ENCODE assay signal across 8 mouse cellular contexts in the genomic region with DNA sequence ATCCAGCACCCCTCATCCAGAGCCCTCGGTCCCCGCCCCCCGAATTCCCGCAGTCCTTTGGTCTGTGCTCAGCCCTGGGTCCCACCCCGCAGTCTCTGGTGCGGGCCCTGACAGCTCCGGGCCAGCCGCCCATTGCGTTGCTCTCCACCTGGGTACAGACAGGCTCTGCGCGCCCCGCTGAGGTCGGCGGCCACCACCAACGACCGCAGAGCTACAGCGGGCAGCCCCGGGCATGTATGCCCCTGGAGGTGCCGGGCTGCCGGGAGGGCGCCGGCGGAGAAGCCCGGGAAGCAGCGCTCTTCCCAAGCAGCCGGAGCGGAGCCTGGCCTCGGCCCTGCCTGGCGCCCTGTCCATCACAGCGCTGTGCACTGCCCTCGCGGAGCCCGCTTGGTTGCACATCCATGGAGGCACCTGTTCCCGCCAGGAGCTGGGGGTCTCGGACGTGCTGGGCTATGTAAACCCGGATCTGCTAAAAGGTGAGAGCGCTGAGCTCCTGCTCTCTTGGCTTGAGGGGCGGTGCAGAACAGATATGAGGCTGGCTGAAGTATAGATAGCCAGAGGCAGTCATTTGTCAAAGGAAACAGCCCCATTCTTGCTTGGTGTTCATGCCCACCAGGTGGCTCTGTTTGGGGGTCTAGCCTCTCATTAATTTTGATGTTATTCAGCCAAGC. TPM values are rescaled to one million over a fixed set of nuclear protein-coding genes. Genes with fewer than 3 reads are reported as not detected.
DNase-seq lines count a peak whose midpoint lies in the region; ATAC-seq and TF ChIP-seq lines count a peak whose summit lies in the region.

No protein-coding gene starts in this region.

- peak overlapping the region; percentile 62 for H3K4me3 ChIP-seq in forebrain, embryonic 16.5 days (replicated peaks; ENCODE audit: low read length)
- peak overlapping the region; percentile 90 for H3K4me3 ChIP-seq in hindbrain, embryonic 14.5 days (replicated peaks; ENCODE audit: low read length)
- peak overlapping the region; percentile 89 for H3K4me3 ChIP-seq in left cerebral cortex, adult 2 months

- H3K4me1 ChIP-seq in forebrain, embryonic 16.5 days (replicated peaks; ENCODE audit: control insufficient read depth, insufficient read depth, low read length), result peaks cover 31% of the 10 kb centered on the region
- H3K4me1 ChIP-seq in hindbrain, embryonic 14.5 days (replicated peaks; ENCODE audit: control insufficient read depth, insufficient read depth, low read length), result peaks cover 15% of the 10 kb centered on the region

- H3K36me3 ChIP-seq in forebrain, embryonic 16.5 days (ENCODE audit: control insufficient read depth, insufficient read depth), result peaks cover 6% of the 10 kb centered on the region
- peaks cover 35% of the 10 kb centered on the region for H3K36me3 ChIP-seq in hindbrain, embryonic 14.5 days (replicated peaks; ENCODE audit: control insufficient read depth, insufficient read depth)

- TF ChIP-seq CTCF in left cerebral cortex, adult 2 months (IDR thresholded peaks at IDR 0.05), result peak; percentile 20

- ATAC-seq in forebrain, embryonic 16.5 days, result peak; percentile 53
- peak; percentile 53 for ATAC-seq in hindbrain, embryonic 14.5 days (ENCODE audit: low FRiP score)
- ATAC-seq in megakaryocyte, adult 5-6 weeks (ENCODE audit: poor library complexity, severe bottlenecking), result peak; percentile 8

- WGBS in forebrain, embryonic 16.5 days, result under 1% methylated on average over 39 of the region's 39 CpGs
- under 1% methylated on average over 39 of the region's 39 CpGs for WGBS in hindbrain, embryonic 14.5 days

- H3K27me3 ChIP-seq in forebrain, embryonic 16.5 days (replicated peaks; ENCODE audit: control insufficient read depth, insufficient read depth, low read length), result no peaks in the 10 kb centered on the region
- H3K27me3 ChIP-seq in hindbrain, embryonic 14.5 days (ENCODE audit: control insufficient read depth, insufficient read depth, low read length), result no peaks in the 10 kb centered on the region

- H3K4me2 ChIP-seq in forebrain, embryonic 16.5 days (ENCODE audit: low read length), result peak overlapping the region; percentile 95
- peak overlapping the region; percentile 84 for H3K4me2 ChIP-seq in hindbrain, embryonic 14.5 days (replicated peaks)

- H3K27ac ChIP-seq in forebrain, embryonic 16.5 days (ENCODE audit: low read length), result peak overlapping the region; percentile 73
- H3K27ac ChIP-seq in hindbrain, embryonic 14.5 days, result peak overlapping the region; percentile 84
- H3K27ac ChIP-seq in left cerebral cortex, adult 2 months, result peak overlapping the region; percentile 94

- intact Hi-C loops in left cerebral cortex, adult 2 months (cut with DNase I), result loop anchor here (5.0 to 10.0 kb wide), 2 partner anchors 94 to 314 kb away; partner anchors contain the start of gene Sppl2a

- peak; percentile 37 for DNase-seq in MEL-GATA-1-ER (ENCODE audit: extremely low read depth, low read depth)
- DNase-seq in cerebellum, adult 11-12 months, result peak; percentile 75
- peak; percentile 32 for DNase-seq in hindbrain, embryonic 14.5 days (ENCODE audit: low spot score)
- DNase-seq in left cerebral cortex, adult 2 months (ENCODE audit: extremely low spot score in 1 of 2, low spot score in 2 of 2), result peak; percentile 40 to 52
- peak; percentile 23 to 42 for DNase-seq in right cerebral cortex, adult 2 months (ENCODE audit: low spot score in 2 of 2)
- peak; percentile 18 for DNase-seq in urinary bladder, postnatal 10 days (ENCODE audit: low spot score)

- H3K9ac ChIP-seq in forebrain, embryonic 16.5 days (replicated peaks; ENCODE audit: low read depth, low read length), result peak overlapping the region; percentile 95
- H3K9ac ChIP-seq in hindbrain, embryonic 14.5 days, result peak overlapping the region; percentile 88

- no peaks in the 10 kb centered on the region for H3K9me3 ChIP-seq in forebrain, embryonic 16.5 days (ENCODE audit: control insufficient read depth, low read length)
- H3K9me3 ChIP-seq in hindbrain, embryonic 14.5 days (ENCODE audit: control insufficient read depth, low read length), result no peaks in the 10 kb centered on the region

RNA-seq across cellular contexts. Expression of gene Tmem127, which starts 0.8 kb away (rescaled TPM):
- polyA plus RNA-seq in forebrain, embryonic 16.5 days (2015; fragmentation: Nextera tagmentation; extraction: Ambion mirVana), result 49.0 and 50.1 TPM in 2 replicates
- 43.0 and 47.3 TPM in 2 replicates for polyA plus RNA-seq in hindbrain, embryonic 14.5 days (2014; fragmentation: Nextera tagmentation; extraction: Ambion mirVana)
- total RNA-seq in left cerebral cortex, adult 2 months (2021), result 10 to 100 TPM; 75.5 to 76.9 TPM
- 23.9 and 24.6 TPM in 2 replicates for total RNA-seq in megakaryocyte, adult 5-6 weeks (2015)
- 49.8 and 70.7 TPM in 2 replicates for total RNA-seq in megakaryocyte, adult 5-6 weeks (2017)

RNA-seq across cellular contexts. Expression of gene Ciao1, which starts 0.9 kb away (rescaled TPM):
- 67.0 and 69.3 TPM in 2 replicates for polyA plus RNA-seq in forebrain, embryonic 16.5 days (2015; fragmentation: Nextera tagmentation; extraction: Ambion mirVana)
- polyA plus RNA-seq in hindbrain, embryonic 14.5 days (2014; fragmentation: Nextera tagmentation; extraction: Ambion mirVana), result 54.6 and 58.5 TPM in 2 replicates
- 10 to 100 TPM; 72.6 to 75.7 TPM for total RNA-seq in left cerebral cortex, adult 2 months (2021)
- 24.4 and 38.1 TPM in 2 replicates for total RNA-seq in megakaryocyte, adult 5-6 weeks (2015)
- total RNA-seq in megakaryocyte, adult 5-6 weeks (2017), result 18.8 and 25.6 TPM in 2 replicates

RNA-seq across cellular contexts. Expression of gene Stard7, which starts 21.5 kb away (rescaled TPM):
- polyA plus RNA-seq in forebrain, embryonic 16.5 days (2015; fragmentation: Nextera tagmentation; extraction: Ambion mirVana), result 98.3 and 106 TPM in 2 replicates
- polyA plus RNA-seq in hindbrain, embryonic 14.5 days (2014; fragmentation: Nextera tagmentation; extraction: Ambion mirVana), result 110 and 122 TPM in 2 replicates
- total RNA-seq in left cerebral cortex, adult 2 months (2021), result 100 to 1,000 TPM in 1 of 2 experiments, 10 to 100 TPM in 1; 98.6 to 114 TPM
- 38.5 and 42.0 TPM in 2 replicates for total RNA-seq in megakaryocyte, adult 5-6 weeks (2015)
- total RNA-seq in megakaryocyte, adult 5-6 weeks (2017), result 65.1 and 87.4 TPM in 2 replicates

RNA-seq across cellular contexts. Expression of gene Snrnp200, which starts 40.3 kb away (rescaled TPM):
- 64.0 and 64.6 TPM in 2 replicates for polyA plus RNA-seq in forebrain, embryonic 16.5 days (2015; fragmentation: Nextera tagmentation; extraction: Ambion mirVana)
- 59.6 and 60.2 TPM in 2 replicates for polyA plus RNA-seq in hindbrain, embryonic 14.5 days (2014; fragmentation: Nextera tagmentation; extraction: Ambion mirVana)
- 10 to 100 TPM; 87.1 to 94.9 TPM for total RNA-seq in left cerebral cortex, adult 2 months (2021)
- 51.3 and 54.3 TPM in 2 replicates for total RNA-seq in megakaryocyte, adult 5-6 weeks (2015)
- total RNA-seq in megakaryocyte, adult 5-6 weeks (2017), result 124 and 133 TPM in 2 replicates

RNA-seq across cellular contexts. Expression of gene 1810024B03Rik, which starts 40.4 kb away (rescaled TPM):
- 0.98 and 1.3 TPM in 2 replicates for polyA plus RNA-seq in forebrain, embryonic 16.5 days (2015; fragmentation: Nextera tagmentation; extraction: Ambion mirVana)
- polyA plus RNA-seq in hindbrain, embryonic 14.5 days (2014; fragmentation: Nextera tagmentation; extraction: Ambion mirVana), result 1.2 TPM in 2 replicates
- total RNA-seq in left cerebral cortex, adult 2 months (2021), result under 1 TPM; 0.66 to 0.94 TPM
- total RNA-seq in megakaryocyte, adult 5-6 weeks (2015), result 0.83 and 1.0 TPM in 2 replicates
- total RNA-seq in megakaryocyte, adult 5-6 weeks (2017), result 0.81 and 1.2 TPM in 2 replicates

Comparison
In these comparisons a context has a peak if more than half of its experiments do, and no peak if none do; other contexts are left out.
1. Peak in every context shown above with its lines: DNase-seq, ATAC-seq, H3K4me3 ChIP-seq and H3K27ac ChIP-seq.
2. DNase-seq: peak in every context shown above with its lines; median percentile 75 in cerebellum, adult 11-12 months; 46 in left cerebral cortex, adult 2 months; 37 in MEL-GATA-1-ER; 32 in right cerebral cortex, adult 2 months; 32 in hindbrain, embryonic 14.5 days; 18 in urinary bladder, postnatal 10 days.